Mouse (Mus musculus): ENCODE results near the gene Garnl3.

Garnl3 gene

GRCm38 (mm10) chr2:32977114-32977513 is 154.3 kb downstream of the Garnl3 start:
- in situ Hi-C loops (cut with MboI, MseI) = no loop called here

- in situ Hi-C loops (cut with MboI, MseI) = no loop called here
Observed at GRCm38 (mm10) chr2:32974216-32974615, 157.2 kb downstream of the Garnl3 start.

GRCm38 (mm10) chr2:32971235-32971634 is 160.2 kb downstream of the Garnl3 start:
- in situ Hi-C loops (cut with MboI, MseI) = no loop called here

- in situ Hi-C loops (cut with MboI, MseI) = no loop called here
Observed at GRCm38 (mm10) chr2:32969326-32969725, 162.1 kb downstream of the Garnl3 start.

GRCm38 (mm10) chr2:32968024-32968614 is 163.3 kb downstream of the Garnl3 start:
- in situ Hi-C loops (cut with MboI, MseI) = no loop called here

- in situ Hi-C loops (cut with MboI, MseI) = no loop called here
Observed at GRCm38 (mm10) chr2:32966689-32967631, 164.5 kb downstream of the Garnl3 start.

- in situ Hi-C loops (cut with MboI, MseI) = no loop called here
Observed at GRCm38 (mm10) chr2:32966184-32966688, 165.2 kb downstream of the Garnl3 start.

- in situ Hi-C loops (cut with MboI, MseI) = no loop called here
Observed at GRCm38 (mm10) chr2:32965511-32966183, 165.8 kb downstream of the Garnl3 start.

GRCm38 (mm10) chr2:32964659-32965457 is 166.6 kb downstream of the Garnl3 start:
- in situ Hi-C loops (cut with MboI, MseI) = no loop called here

- in situ Hi-C loops (cut with MboI, MseI) = no loop called here
Observed at GRCm38 (mm10) chr2:32963981-32964380, 167.5 kb downstream of the Garnl3 start.

GRCm38 (mm10) chr2:32963544-32963943 is 167.9 kb downstream of the Garnl3 start:
- in situ Hi-C loops (cut with MboI, MseI) = no loop called here

GRCm38 (mm10) chr2:32962875-32963220 is 168.6 kb downstream of the Garnl3 start:
- in situ Hi-C loops (cut with MboI, MseI) = no loop called here

GRCm38 (mm10) chr2:32962062-32962874 is 169.2 kb downstream of the Garnl3 start:
- in situ Hi-C loops (cut with MboI, MseI) = no loop called here

- in situ Hi-C loops (cut with MboI, MseI) = no loop called here
Observed at GRCm38 (mm10) chr2:32961192-32961995, 170.1 kb downstream of the Garnl3 start, which contains the start of the genes Rpl12 and Lrsam1. Gene Rpl12 (plus strand): TSS chr2:32961559. Gene Lrsam1 (minus strand): TSS chr2:32961614.

- in situ Hi-C loops (cut with MboI, MseI) = no loop called here
Observed at GRCm38 (mm10) chr2:32960273-32960672, 171.2 kb downstream of the Garnl3 start.

GRCm38 (mm10) chr2:32957344-32957743 is 174.1 kb downstream of the Garnl3 start:
- in situ Hi-C loops (cut with MboI, MseI) = no loop called here

GRCm38 (mm10) chr2:32954581-32954980 is 176.9 kb downstream of the Garnl3 start:
- in situ Hi-C loops (cut with MboI, MseI) = no loop called here

- in situ Hi-C loops (cut with MboI, MseI) = no loop called here
Observed at GRCm38 (mm10) chr2:32947454-32947853, 184.0 kb downstream of the Garnl3 start.

- in situ Hi-C loops (cut with MboI, MseI) = no loop called here
Observed at GRCm38 (mm10) chr2:32940483-32940882, 191.0 kb downstream of the Garnl3 start.

- in situ Hi-C loops (cut with MboI, MseI) = no loop called here
Observed at GRCm38 (mm10) chr2:32939418-32939817, 192.0 kb downstream of the Garnl3 start.

Measured in T-helper 1 cell (primary cell).